In the genomic region with DNA sequence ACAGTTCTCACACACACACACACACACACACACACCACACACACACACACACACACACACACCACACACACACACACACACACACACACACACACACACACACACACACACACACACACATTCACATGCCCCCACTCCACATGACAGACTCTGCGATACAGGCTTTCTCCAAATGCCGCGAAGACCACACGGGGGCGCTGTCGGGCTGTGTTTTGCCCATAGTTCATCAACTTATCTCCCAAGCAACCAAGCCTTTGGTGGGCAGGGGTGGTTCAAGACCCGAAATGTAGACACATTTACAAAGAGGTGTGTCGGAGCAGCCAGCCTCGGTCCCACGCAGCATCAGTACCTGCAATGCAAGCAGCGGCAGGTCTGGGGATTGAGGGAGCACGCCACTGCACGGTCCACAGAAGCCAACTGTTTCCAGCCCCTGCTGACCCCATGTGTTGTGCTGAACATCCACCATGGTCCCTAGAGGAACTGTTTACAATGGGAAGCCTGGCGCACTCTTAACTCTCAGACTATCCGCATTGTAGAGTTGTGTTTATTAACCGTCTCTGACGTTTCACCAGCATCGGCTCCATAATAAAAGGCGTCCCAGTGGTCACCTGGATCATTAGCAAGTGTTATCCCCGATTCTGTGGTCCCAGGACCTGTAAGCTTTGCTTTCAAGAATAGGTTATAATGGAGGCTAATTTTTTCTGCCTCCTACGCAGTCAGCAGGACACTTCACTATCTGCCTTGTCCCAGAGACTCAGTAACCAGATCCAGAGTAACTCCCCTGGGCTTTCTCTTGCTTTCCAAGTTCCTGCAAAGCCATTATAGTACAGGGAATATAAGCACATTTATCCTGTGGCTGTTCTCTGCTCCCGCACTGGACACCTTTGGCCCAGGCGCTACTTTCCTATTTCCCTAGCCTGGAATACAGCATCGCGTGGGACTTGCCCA, we compare ENCODE assay signal across 9 mouse cellular contexts. TPM values are rescaled to one million over a fixed set of nuclear protein-coding genes. Genes with fewer than 3 reads are reported as not detected.
DNase-seq lines count a peak whose midpoint lies in the region; ATAC-seq and TF ChIP-seq lines count a peak whose summit lies in the region.
"Had no signal": no experiment of that assay in that cellular context is flagged by ENCODE, and none has a peak within 500 bp of the region (broad histone marks: within the 10 kb centered on the region; RNA-seq: fewer than 3 reads in every experiment).

No protein-coding gene starts in this region.

- ATAC-seq in embryonic facial prominence, embryonic 14.5 days (ENCODE audit: low read depth), result no peak; the same call in 1 of the 2 replicates
- no peak for ATAC-seq in kidney, postnatal 0 days (replicated peaks; ENCODE audit: low FRiP score, low read depth)
- ATAC-seq in liver, embryonic 16.5 days (ENCODE audit: low read depth), result no peak
- no peak; the same call in 1 of the 2 replicates for ATAC-seq in neural tube, embryonic 11.5 days (ENCODE audit: insufficient read depth, low FRiP score, low TSS enrichment)

- no peak overlapping the region for H3K27ac ChIP-seq in embryonic facial prominence, embryonic 14.5 days (replicated peaks; ENCODE audit: low read depth, low read length)
- no peak overlapping the region for H3K27ac ChIP-seq in heart, embryonic 10.5 days
- H3K27ac ChIP-seq in kidney, postnatal 0 days, result no peak overlapping the region
- H3K27ac ChIP-seq in liver, embryonic 16.5 days (ENCODE audit: low read length), result peak overlapping the region; percentile 2; the same call in 1 of the 2 replicates
- no peak overlapping the region for H3K27ac ChIP-seq in neural tube, embryonic 11.5 days (ENCODE audit: low read depth, low read length)
- H3K27ac ChIP-seq in testis, adult 2 months (ENCODE audit: control insufficient read depth, insufficient read depth, low read depth, low read length), result no peak overlapping the region

- TF ChIP-seq POLR2A in testis, adult 2 months (IDR thresholded peaks at IDR 0.05; ENCODE audit: control insufficient read depth, low read depth, low read length), result no peak

- DNase-seq in CD4-positive, CD25-positive, alpha-beta regulatory T cell, adult 2 months (ENCODE audit: low read depth, low spot score), result peak; percentile 94
- DNase-seq in adrenal gland, postnatal 4 days (ENCODE audit: low spot score in 2 of 2), result peak; percentile 56 to 66
- DNase-seq in embryonic facial prominence, embryonic 14.5 days (ENCODE audit: low spot score), result peak; percentile 78
- peak; percentile 87 for DNase-seq in heart, embryonic 10.5 days (ENCODE audit: low spot score)
- DNase-seq in kidney, postnatal 0 days (ENCODE audit: low spot score), result peak; percentile 82
- DNase-seq in neural tube, embryonic 11.5 days (ENCODE audit: low spot score), result peak; percentile 85

- no peaks in the 10 kb centered on the region for H3K9me3 ChIP-seq in embryonic facial prominence, embryonic 14.5 days (ENCODE audit: control insufficient read depth, low read length)
- no peaks in the 10 kb centered on the region for H3K9me3 ChIP-seq in heart, embryonic 10.5 days
- H3K9me3 ChIP-seq in kidney, postnatal 0 days (replicated peaks; ENCODE audit: low read length), result no peaks in the 10 kb centered on the region
- no peaks in the 10 kb centered on the region for H3K9me3 ChIP-seq in liver, embryonic 16.5 days (replicated peaks; ENCODE audit: control insufficient read depth, low read length)
- H3K9me3 ChIP-seq in neural tube, embryonic 11.5 days (ENCODE audit: control insufficient read depth, low read length), result no peaks in the 10 kb centered on the region

- 22% methylated on average over 24 of the region's 25 CpGs for WGBS in embryonic facial prominence, embryonic 14.5 days
- WGBS in heart, embryonic 10.5 days, result 29% methylated on average over 25 of the region's 25 CpGs
- WGBS in kidney, postnatal 0 days, result 25% methylated on average over 25 of the region's 25 CpGs
- WGBS in liver, embryonic 16.5 days (ENCODE audit: insufficient replicate concordance), result 25% methylated on average over 25 of the region's 25 CpGs
- 31% methylated on average over 25 of the region's 25 CpGs for WGBS in neural tube, embryonic 11.5 days

- no peaks in the 10 kb centered on the region for H3K27me3 ChIP-seq in embryonic facial prominence, embryonic 14.5 days (replicated peaks; ENCODE audit: control insufficient read depth, insufficient read depth, low read length)
- no peaks in the 10 kb centered on the region for H3K27me3 ChIP-seq in heart, embryonic 10.5 days (ENCODE audit: insufficient read depth, poor library complexity, severe bottlenecking)
- H3K27me3 ChIP-seq in kidney, postnatal 0 days (ENCODE audit: insufficient read depth, low read length), result no peaks in the 10 kb centered on the region
- H3K27me3 ChIP-seq in liver, embryonic 16.5 days (ENCODE audit: control insufficient read depth, insufficient read depth, low read depth, low read length), result no peaks in the 10 kb centered on the region
- no peaks in the 10 kb centered on the region for H3K27me3 ChIP-seq in neural tube, embryonic 11.5 days (ENCODE audit: control insufficient read depth, insufficient read depth, low read length)
- no peaks in the 10 kb centered on the region for H3K27me3 ChIP-seq in testis, adult 2 months (ENCODE audit: control insufficient read depth, insufficient read depth, low read length)

- TF ChIP-seq CTCF in kidney, postnatal 0 days (IDR thresholded peaks at IDR 0.05; ENCODE audit: low read depth), result peak; percentile 85
- peak; percentile 96 for TF ChIP-seq CTCF in testis, adult 2 months (IDR thresholded peaks at IDR 0.05; ENCODE audit: control insufficient read depth, insufficient read depth, insufficient replicate concordance, low read depth, low read length)

- no peaks in the 10 kb centered on the region for H3K36me3 ChIP-seq in embryonic facial prominence, embryonic 14.5 days (ENCODE audit: control insufficient read depth, insufficient read depth, low read length)
- H3K36me3 ChIP-seq in heart, embryonic 10.5 days, result no peaks in the 10 kb centered on the region
- no peaks in the 10 kb centered on the region for H3K36me3 ChIP-seq in kidney, postnatal 0 days (ENCODE audit: insufficient read depth, low read length)
- H3K36me3 ChIP-seq in liver, embryonic 16.5 days (ENCODE audit: control insufficient read depth, insufficient read depth), result no peaks in the 10 kb centered on the region
- H3K36me3 ChIP-seq in neural tube, embryonic 11.5 days (ENCODE audit: control insufficient read depth, insufficient read depth, low read length), result no peaks in the 10 kb centered on the region; the same call in 1 of the 2 replicates
- no peaks in the 10 kb centered on the region for H3K36me3 ChIP-seq in testis, adult 2 months (ENCODE audit: control insufficient read depth, insufficient read depth, low read length)

- peak overlapping the region; percentile 25 for H3K4me3 ChIP-seq in embryonic facial prominence, embryonic 14.5 days (ENCODE audit: low read depth, low read length)
- peak overlapping the region; percentile 44 for H3K4me3 ChIP-seq in heart, embryonic 10.5 days
- no peak overlapping the region for H3K4me3 ChIP-seq in kidney, postnatal 0 days (replicated peaks; ENCODE audit: low read depth, low read length)
- H3K4me3 ChIP-seq in liver, embryonic 16.5 days (ENCODE audit: low read depth, low read length), result peak overlapping the region; percentile 43
- H3K4me3 ChIP-seq in neural tube, embryonic 11.5 days (ENCODE audit: low read depth, low read length), result no peak overlapping the region
- peak overlapping the region; percentile 50 for H3K4me3 ChIP-seq in testis, adult 2 months (ENCODE audit: control insufficient read depth, low read depth, low read length)

- peak overlapping the region; percentile 63 for H3K4me2 ChIP-seq in embryonic facial prominence, embryonic 14.5 days (ENCODE audit: low read depth, low read length)
- H3K4me2 ChIP-seq in kidney, postnatal 0 days (ENCODE audit: low read length), result peak overlapping the region; percentile 49
- peak overlapping the region; percentile 60 for H3K4me2 ChIP-seq in liver, embryonic 16.5 days (ENCODE audit: low read depth, low read length)
- H3K4me2 ChIP-seq in neural tube, embryonic 11.5 days (ENCODE audit: low read depth), result peak overlapping the region; percentile 33; the same call in 1 of the 2 replicates

- peaks cover 11% of the 10 kb centered on the region for H3K4me1 ChIP-seq in embryonic facial prominence, embryonic 14.5 days (ENCODE audit: control insufficient read depth, insufficient read depth, low read length)
- peaks cover 18% of the 10 kb centered on the region for H3K4me1 ChIP-seq in heart, embryonic 10.5 days
- H3K4me1 ChIP-seq in kidney, postnatal 0 days (replicated peaks; ENCODE audit: insufficient read depth, low read length), result no peaks in the 10 kb centered on the region
- peaks cover 5% of the 10 kb centered on the region for H3K4me1 ChIP-seq in liver, embryonic 16.5 days (ENCODE audit: control insufficient read depth, low read depth, low read length)
- H3K4me1 ChIP-seq in neural tube, embryonic 11.5 days (ENCODE audit: control insufficient read depth, insufficient read depth, low read length), result peaks cover 2% of the 10 kb centered on the region; the same call in 1 of the 2 replicates
- peaks cover 6% of the 10 kb centered on the region for H3K4me1 ChIP-seq in testis, adult 2 months (ENCODE audit: control insufficient read depth, insufficient read depth, low read length)

- H3K9ac ChIP-seq in embryonic facial prominence, embryonic 14.5 days (ENCODE audit: low read depth, low read length), result no peak overlapping the region
- no peak overlapping the region for H3K9ac ChIP-seq in kidney, postnatal 0 days (ENCODE audit: low read depth, low read length)
- peak overlapping the region; percentile 29; the same call in 1 of the 2 replicates for H3K9ac ChIP-seq in liver, embryonic 16.5 days (ENCODE audit: low read depth, low read length)
- no peak overlapping the region for H3K9ac ChIP-seq in neural tube, embryonic 11.5 days (ENCODE audit: low read length)

RNA-seq across cellular contexts. Expression of gene Olfr279, which starts 18.5 kb away (rescaled TPM):
- not detected for total RNA-seq in adrenal gland, postnatal 4 days (2021)
- polyA plus RNA-seq in embryonic facial prominence, embryonic 14.5 days (2014; fragmentation: Nextera tagmentation; extraction: Ambion mirVana), result not detected in 2 replicates
- not detected in 2 replicates for polyA plus RNA-seq in heart, embryonic 10.5 days (2016; fragmentation: Nextera tagmentation; extraction: Ambion mirVana)
- polyA plus RNA-seq in kidney, postnatal 0 days (2015; fragmentation: Nextera tagmentation; extraction: Ambion mirVana), result not detected in 2 replicates
- not detected in 2 replicates for polyA plus RNA-seq in liver, embryonic 16.5 days (2015; fragmentation: Nextera tagmentation; extraction: Ambion mirVana)
- polyA plus RNA-seq in neural tube, embryonic 11.5 days (2014; fragmentation: Nextera tagmentation; extraction: Ambion mirVana), result not detected in 2 replicates
- 0.48 and 1.1 TPM in 2 replicates for polyA plus RNA-seq in testis, adult 2 months (2012; rRNA removed)
- polyA plus RNA-seq: large intestine, adult 2 months had no signal

RNA-seq across cellular contexts. Expression of gene Kansl2, which starts 23.4 kb away (rescaled TPM):
- total RNA-seq in adrenal gland, postnatal 4 days (2021), result 10 to 100 TPM; 85.3 to 94.8 TPM
- 94.3 and 97.7 TPM in 2 replicates for polyA plus RNA-seq in embryonic facial prominence, embryonic 14.5 days (2014; fragmentation: Nextera tagmentation; extraction: Ambion mirVana)
- polyA plus RNA-seq in heart, embryonic 10.5 days (2016; fragmentation: Nextera tagmentation; extraction: Ambion mirVana), result 91.7 and 127 TPM in 2 replicates
- polyA plus RNA-seq in kidney, postnatal 0 days (2015; fragmentation: Nextera tagmentation; extraction: Ambion mirVana), result 87.1 and 96.3 TPM in 2 replicates
- 28.3 and 28.5 TPM in 2 replicates for polyA plus RNA-seq in liver, embryonic 16.5 days (2015; fragmentation: Nextera tagmentation; extraction: Ambion mirVana)
- 142 and 143 TPM in 2 replicates for polyA plus RNA-seq in neural tube, embryonic 11.5 days (2014; fragmentation: Nextera tagmentation; extraction: Ambion mirVana)
- 19.8 and 20.1 TPM in 2 replicates for polyA plus RNA-seq in testis, adult 2 months (2012; rRNA removed)

RNA-seq across cellular contexts. Expression of gene Lalba, which starts 28.2 kb away (rescaled TPM):
- total RNA-seq in adrenal gland, postnatal 4 days (2021), result not detected
- polyA plus RNA-seq in embryonic facial prominence, embryonic 14.5 days (2014; fragmentation: Nextera tagmentation; extraction: Ambion mirVana), result not detected in 2 replicates
- polyA plus RNA-seq in heart, embryonic 10.5 days (2016; fragmentation: Nextera tagmentation; extraction: Ambion mirVana), result not detected in 2 replicates
- 0.24 and 0.30 TPM in 2 replicates for polyA plus RNA-seq in kidney, postnatal 0 days (2015; fragmentation: Nextera tagmentation; extraction: Ambion mirVana)
- polyA plus RNA-seq in liver, embryonic 16.5 days (2015; fragmentation: Nextera tagmentation; extraction: Ambion mirVana), result not detected in 2 replicates
- polyA plus RNA-seq in neural tube, embryonic 11.5 days (2014; fragmentation: Nextera tagmentation; extraction: Ambion mirVana), result 0.45 TPM in 1 of 2 replicates, not detected in the other
- polyA plus RNA-seq in testis, adult 2 months (2012; rRNA removed), result not detected in 2 replicates
- polyA plus RNA-seq: large intestine, adult 2 months had no signal

RNA-seq across cellular contexts. Expression of gene OR5BS1P, which starts 41.0 kb away (rescaled TPM):
- not detected for total RNA-seq in adrenal gland, postnatal 4 days (2021)
- polyA plus RNA-seq in embryonic facial prominence, embryonic 14.5 days (2014; fragmentation: Nextera tagmentation; extraction: Ambion mirVana), result not detected in 2 replicates
- not detected in 2 replicates for polyA plus RNA-seq in heart, embryonic 10.5 days (2016; fragmentation: Nextera tagmentation; extraction: Ambion mirVana)
- not detected in 2 replicates for polyA plus RNA-seq in kidney, postnatal 0 days (2015; fragmentation: Nextera tagmentation; extraction: Ambion mirVana)
- not detected in 2 replicates for polyA plus RNA-seq in liver, embryonic 16.5 days (2015; fragmentation: Nextera tagmentation; extraction: Ambion mirVana)
- not detected in 2 replicates for polyA plus RNA-seq in neural tube, embryonic 11.5 days (2014; fragmentation: Nextera tagmentation; extraction: Ambion mirVana)
- polyA plus RNA-seq in testis, adult 2 months (2012; rRNA removed), result not detected in 2 replicates
- polyA plus RNA-seq: large intestine, adult 2 months had no signal

RNA-seq across cellular contexts. Expression of gene Olfr281, which starts 58.3 kb away (rescaled TPM):
- not detected for total RNA-seq in adrenal gland, postnatal 4 days (2021)
- polyA plus RNA-seq in embryonic facial prominence, embryonic 14.5 days (2014; fragmentation: Nextera tagmentation; extraction: Ambion mirVana), result 0.22 and 0.50 TPM in 2 replicates
- polyA plus RNA-seq in heart, embryonic 10.5 days (2016; fragmentation: Nextera tagmentation; extraction: Ambion mirVana), result not detected in 2 replicates
- polyA plus RNA-seq in kidney, postnatal 0 days (2015; fragmentation: Nextera tagmentation; extraction: Ambion mirVana), result not detected in 2 replicates
- not detected in 2 replicates for polyA plus RNA-seq in liver, embryonic 16.5 days (2015; fragmentation: Nextera tagmentation; extraction: Ambion mirVana)
- polyA plus RNA-seq in neural tube, embryonic 11.5 days (2014; fragmentation: Nextera tagmentation; extraction: Ambion mirVana), result not detected in 2 replicates
- not detected in 2 replicates for polyA plus RNA-seq in testis, adult 2 months (2012; rRNA removed)
- polyA plus RNA-seq: large intestine, adult 2 months had no signal

Comparison
In these comparisons a context has a peak if more than half of its experiments do, and no peak if none do; other contexts are left out.
1. H3K4me3 ChIP-seq: peak in embryonic facial prominence, embryonic 14.5 days (single experiment), heart, embryonic 10.5 days (single experiment), liver, embryonic 16.5 days (single experiment) and testis, adult 2 months (single experiment); none in kidney, postnatal 0 days (single experiment) and neural tube, embryonic 11.5 days (single experiment).
2. Peak in every context shown above with its lines, with median percentiles within 50 percentile points of each other: DNase-seq and H3K4me2 ChIP-seq.